Mouse (Mus musculus) midbrain, embryonic 11.5 days (tissue): ENCODE data around the gene Pold2. TPM values are rescaled to one million over a fixed set of nuclear protein-coding genes. Genes with fewer than 3 reads are reported as not detected.

ENCODE experiments used
- ATAC-seq: fragments of 200-750 bp; cut with Nextera tagmentation; 2 replicates; pipeline ENCODE4 v1.8.0; 2017; ENCODE audit warnings: moderate TSS enrichment, moderate library complexity; ENCODE audit not compliant: low FRiP score
- DNase-seq: peaks from one replicate; pipeline ENCODE4 v3.0.0; 2015; ENCODE audit warnings: low spot score; ENCODE audit errors: missing footprints
- H3K27ac ChIP-seq: fragments of 300-500 bp; sonication (generic); 2 replicates; pipeline ENCODE4 v1.5.1; 2014; ENCODE audit warnings: low read depth, low read length
- H3K27me3 ChIP-seq: fragments of 300-500 bp; sonication (generic); 2 replicates; pipeline ENCODE4 v1.6.1; 2014; ENCODE audit warnings: mild to moderate bottlenecking, low read length, moderate library complexity, mixed read lengths; ENCODE audit not compliant: control insufficient read depth, insufficient read depth
- H3K36me3 ChIP-seq: fragments of 300-500 bp; sonication (generic); 2 replicates; pipeline ENCODE4 v1.6.1; 2014; ENCODE audit warnings: mild to moderate bottlenecking, low read length, moderate library complexity, mixed read lengths; ENCODE audit not compliant: control insufficient read depth, insufficient read depth
- H3K4me1 ChIP-seq: fragments of 300-500 bp; sonication (generic); 2 replicates; pipeline ENCODE4 v1.6.1; 2014; ENCODE audit warnings: low read length; ENCODE audit not compliant: control insufficient read depth, insufficient read depth
- H3K4me2 ChIP-seq: fragments of 300-500 bp; sonication (generic); 2 replicates; pipeline ENCODE4 v1.6.1; 2014; ENCODE audit warnings: mild to moderate bottlenecking, moderate library complexity
- H3K4me3 ChIP-seq: fragments of 300-500 bp; sonication (generic); 2 replicates; pipeline ENCODE4 v1.5.1; 2014; ENCODE audit warnings: low read depth, low read length
- H3K9ac ChIP-seq: fragments of 300-500 bp; sonication (generic); 2 replicates; pipeline ENCODE4 v1.6.1; 2014; ENCODE audit warnings: low read length
- H3K9me3 ChIP-seq: fragments of 300-500 bp; sonication (generic); 2 replicates; pipeline ENCODE4 v1.6.1; 2016; ENCODE audit warnings: low read length; ENCODE audit not compliant: control insufficient read depth
- WGBS: fragments of 180-500 bp; shearing (Covaris S2); extraction: QIAGEN DNeasy Blood & Tissue Kit; methylation state at CpG from one replicate; pipeline ENCODE4 v1.1.7; 2014; 5-methylcytosine and 5-hydroxymethylcytosine counted together
- polyA plus RNA-seq: library from polyadenylated mRNA; unstranded; fragments of >200 nt; fragmentation: Nextera tagmentation; extraction: Ambion mirVana; gene quantifications from 2 replicates; pipeline ENCODE4 v1.2.1, GENCODE M21; 2014

Pold2 gene
- polyA plus RNA-seq, 1 experiment from 2014 or later = 97.4 TPM

- Histone ChIP-seq H3K9ac (no peak overlapping the region), H3K9me3 (no peaks in the 10 kb centered on the region), H3K27ac (no peak overlapping the region), H3K4me3 (no peak overlapping the region), H3K27me3 (no peaks in the 10 kb centered on the region), H3K4me1 (peaks cover 11% of the 10 kb centered on the region), H3K36me3 (peaks cover 14% of the 10 kb centered on the region), H3K4me2 (no peak overlapping the region)
- DNase-seq (no peak), ATAC-seq (no peak)
- 95% methylated on average over 11 of the region's 11 CpGs for WGBS
These were observed 5.4 kb downstream of the Pold2 start for GRCm38 (mm10) chr11:5872707-5873106.

- WGBS = 94% methylated on average over 16 of the region's 16 CpGs
- H3K9ac ChIP-seq = no peak overlapping the region
- peaks cover 14% of the 10 kb centered on the region for H3K36me3 ChIP-seq
- H3K4me2 ChIP-seq = no peak overlapping the region
- no peak overlapping the region for H3K4me3 ChIP-seq
- ATAC-seq = no peak
- DNase-seq = no peak
- H3K27me3 ChIP-seq = no peaks in the 10 kb centered on the region
- no peaks in the 10 kb centered on the region for H3K9me3 ChIP-seq
- H3K27ac ChIP-seq = no peak overlapping the region
- H3K4me1 ChIP-seq = no peaks in the 10 kb centered on the region
These were observed 8.0 kb downstream of the Pold2 start for GRCm38 (mm10) chr11:5870069-5870468.

GRCm38 (mm10) chr11:5869331-5869730 lies 8.8 kb downstream of the Pold2 start:
- no peak overlapping the region for H3K9ac ChIP-seq
- ATAC-seq (no peak), DNase-seq (no peak)
- H3K4me1 ChIP-seq = no peaks in the 10 kb centered on the region
- peaks cover 10% of the 10 kb centered on the region for H3K36me3 ChIP-seq
- no peak overlapping the region for H3K4me3 ChIP-seq
- no peak overlapping the region for H3K4me2 ChIP-seq
- no peaks in the 10 kb centered on the region for H3K27me3 ChIP-seq
- WGBS = 94% methylated on average over 16 of the region's 16 CpGs
- no peaks in the 10 kb centered on the region for H3K9me3 ChIP-seq
- H3K27ac ChIP-seq = no peak overlapping the region

- Histone ChIP-seq H3K9me3 (no peaks in the 10 kb centered on the region), H3K4me1 (no peaks in the 10 kb centered on the region), H3K27ac (no peak overlapping the region), H3K4me2 (no peak overlapping the region), H3K9ac (no peak overlapping the region), H3K36me3 (peaks cover 6% of the 10 kb centered on the region; the same call in 1 of the 2 replicates), H3K4me3 (no peak overlapping the region), H3K27me3 (no peaks in the 10 kb centered on the region)
- no peak for DNase-seq
- 94% methylated on average over 12 of the region's 12 CpGs for WGBS
- ATAC-seq = no peak
These were observed 9.8 kb downstream of the Pold2 start for GRCm38 (mm10) chr11:5868324-5868723.

GRCm38 (mm10) chr11:5867196-5867595 lies 10.9 kb downstream of the Pold2 start:
- no peak for ATAC-seq
- H3K27me3 ChIP-seq = peaks cover 8% of the 10 kb centered on the region
- no peak overlapping the region for H3K27ac ChIP-seq
- H3K4me2 ChIP-seq = no peak overlapping the region
- no peak for DNase-seq
- H3K4me3 ChIP-seq = no peak overlapping the region
- no peak overlapping the region for H3K9ac ChIP-seq
- no peaks in the 10 kb centered on the region for H3K4me1 ChIP-seq
- WGBS = 91% methylated on average over 2 of the region's 2 CpGs
- H3K36me3 ChIP-seq = no peaks in the 10 kb centered on the region; the same call in 1 of the 2 replicates
- no peaks in the 10 kb centered on the region for H3K9me3 ChIP-seq

- Histone ChIP-seq H3K4me1 (peaks cover 8% of the 10 kb centered on the region), H3K4me3 (peak overlapping the region; percentile 25; the same call in 1 of the 2 replicates), H3K27me3 (peaks cover 24% of the 10 kb centered on the region), H3K9ac (no peak overlapping the region), H3K36me3 (no peaks in the 10 kb centered on the region), H3K4me2 (peak overlapping the region; percentile 45; the same call in 1 of the 2 replicates), H3K9me3 (no peaks in the 10 kb centered on the region), H3K27ac (no peak overlapping the region)
- ATAC-seq (no peak), DNase-seq (peak; percentile 88)
- 32% methylated on average over 15 of the region's 15 CpGs for WGBS
These were observed 15.5 kb downstream of the Pold2 start for GRCm38 (mm10) chr11:5862394-5863105.

- peaks cover 24% of the 10 kb centered on the region for H3K27me3 ChIP-seq
- WGBS = 4% methylated on average over 51 of the region's 59 CpGs
- DNase-seq = peak; percentile 91
These were observed 16.3 kb downstream of the Pold2 start, which contains the start of gene Aebp1 for GRCm38 (mm10) chr11:5861678-5862393. TSS of gene Aebp1 (plus strand) at chr11:5861947.

GRCm38 (mm10) chr11:5860639-5861038 lies 17.5 kb downstream of the Pold2 start:
- 75% methylated on average over 6 of the region's 6 CpGs for WGBS
- Histone ChIP-seq H3K4me3 (no peak overlapping the region), H3K4me1 (peaks cover 8% of the 10 kb centered on the region), H3K27ac (no peak overlapping the region), H3K36me3 (no peaks in the 10 kb centered on the region), H3K9ac (no peak overlapping the region), H3K9me3 (no peaks in the 10 kb centered on the region), H3K4me2 (no peak overlapping the region), H3K27me3 (peaks cover 24% of the 10 kb centered on the region)
- DNase-seq = no peak
- ATAC-seq = no peak

More at GRCm38 (mm10) chr11:5861678-5862393, 16.3 kb downstream of the Pold2 start, which contains the start of gene Aebp1:
- H3K4me1 ChIP-seq = peaks cover 8% of the 10 kb centered on the region
- H3K36me3 ChIP-seq = no peaks in the 10 kb centered on the region
- 0 out of 2 replicates have a peak, but pooled peaks have one; percentile 9 for ATAC-seq
- no peaks in the 10 kb centered on the region for H3K9me3 ChIP-seq
- peak within 1 kb of the TSS; percentile 45 for H3K4me2 ChIP-seq
- H3K27ac ChIP-seq = no peak within 1 kb of the TSS
- 0 out of 2 replicates have a peak within 1 kb of the TSS, but pooled peaks have one; percentile 27 for H3K9ac ChIP-seq
- peak within 1 kb of the TSS; percentile 25 for H3K4me3 ChIP-seq
